Mouse (Mus musculus) small intestine, adult 2 months (tissue): ENCODE measurements at regions not wholly inside any gene's neighbourhood (a gene's known extent, or its start where the extent isn't known, plus 50 kb on each side); places are given as distances from the start of the nearest gene placed in this dataset.

ENCODE experiments used
- CTCF ChIP-seq: fragments of 200-500 bp; IDR thresholded peaks from 2 replicates; pipeline ENCODE4 v1.5.1; 2012; ENCODE audit warnings: low read depth, mild to moderate bottlenecking, control low read depth, inconsistent platforms, low read length, moderate library complexity, mixed read lengths; ENCODE audit not compliant: insufficient replicate concordance, insufficient read length; ENCODE audit errors: extremely low read depth
- POLR2A ChIP-seq: fragments of 200-500 bp; IDR thresholded peaks from 2 replicates; pipeline ENCODE4 v1.6.1; 2012; ENCODE audit warnings: low read depth, mild to moderate bottlenecking, control low read depth, inconsistent platforms, low read length, moderate library complexity

DNA sequence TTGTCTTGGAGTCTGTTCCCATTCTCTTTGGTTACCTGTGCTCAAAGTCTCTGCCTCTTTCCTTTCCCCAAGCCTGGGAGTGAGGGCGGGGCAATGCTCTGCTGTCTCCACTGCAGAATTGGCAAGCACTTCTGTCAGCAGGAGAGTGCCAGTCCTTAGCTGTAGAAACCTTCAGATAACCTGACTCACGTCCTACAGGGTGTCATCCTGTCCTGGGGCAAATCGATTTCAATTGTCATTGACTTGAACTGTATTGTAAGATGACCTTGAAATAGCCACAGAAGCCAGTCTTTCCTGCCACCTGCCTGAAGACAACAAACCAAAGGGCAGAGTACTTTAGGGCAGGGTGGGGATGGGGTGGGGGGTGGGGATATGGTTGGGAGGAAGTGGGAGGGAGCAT is 1303.8 kb downstream of the Synb start:
- TF ChIP-seq CTCF (no peak), POLR2A (no peak)
